Mouse (Mus musculus): ENCODE results near the gene Msantd1. TPM values are rescaled to one million over a fixed set of nuclear protein-coding genes. Genes with fewer than 3 reads are reported as not detected.

Msantd1 gene
- total RNA-seq, 2 experiments from 2014 or later: 0.39 to 0.60 TPM

DNA sequence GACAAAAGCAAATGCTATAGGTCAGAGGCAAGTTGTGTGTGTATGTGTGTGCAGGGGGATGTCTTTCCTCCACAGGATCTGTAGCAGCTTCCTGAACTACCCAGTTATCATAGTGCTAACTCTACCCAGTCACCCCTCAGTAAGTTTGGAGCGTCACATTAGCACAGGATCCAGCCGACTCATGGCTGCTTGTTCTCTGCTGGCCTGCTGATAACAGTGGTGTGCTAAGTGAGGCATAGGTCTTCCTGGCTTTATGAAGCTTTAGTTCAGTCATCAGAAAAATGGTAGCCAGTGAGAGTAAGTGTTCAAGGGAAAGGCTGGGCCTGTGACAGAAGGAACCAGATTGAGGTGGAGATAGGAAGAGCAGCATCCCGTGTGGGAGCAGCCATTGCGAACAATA lies 16.1 kb downstream of the Msantd1 start:
- DNase-seq: no peak
- intact Hi-C loops (cut with DNase I): no loop called here

GRCm38 (mm10) chr5:34924519-34924918 lies 16.7 kb downstream of the Msantd1 start:
- intact Hi-C loops (cut with DNase I): no loop called here
- no peak for DNase-seq

- intact Hi-C loops (cut with DNase I): no loop called here
- no peak for DNase-seq
Measured at GRCm38 (mm10) chr5:34927648-34928047, 19.8 kb downstream of the Msantd1 start.

DNA sequence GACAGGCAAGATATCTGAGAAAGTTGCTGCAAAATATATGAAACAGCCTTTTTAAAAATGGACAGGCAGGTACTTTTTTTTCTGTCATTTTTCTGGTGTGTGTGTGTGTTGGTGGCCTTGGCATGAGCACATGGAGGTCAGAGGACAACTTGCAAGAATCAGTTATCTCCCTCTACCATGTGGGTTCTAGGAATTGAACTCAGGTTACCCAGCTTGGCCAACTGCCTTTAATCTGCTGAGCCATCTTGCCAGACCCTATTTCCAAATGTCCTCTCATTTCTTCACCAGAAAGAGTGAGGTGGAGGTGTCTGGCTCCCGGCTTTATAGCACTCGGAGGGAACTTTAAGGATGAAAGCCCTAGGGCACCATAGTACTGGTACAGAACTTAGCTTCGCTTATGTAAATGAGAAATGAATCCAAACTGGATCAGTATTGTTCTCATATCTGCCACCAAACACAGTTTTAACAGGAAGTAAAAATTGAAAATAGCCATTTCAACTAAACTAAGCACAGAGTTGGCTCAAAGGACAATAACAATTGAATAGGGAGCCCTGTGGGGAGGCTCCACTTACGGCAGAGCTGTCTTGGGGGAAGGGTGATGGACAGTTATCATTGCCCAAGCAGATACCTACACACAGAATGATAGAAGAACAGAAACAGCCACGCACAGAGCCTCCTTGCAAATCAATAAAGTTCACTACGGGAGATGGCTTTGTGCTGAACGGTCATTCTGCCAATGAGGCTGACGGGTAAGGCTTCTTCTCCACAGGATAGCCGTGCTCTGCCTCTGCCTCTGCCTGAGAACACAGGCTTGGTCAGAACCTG lies 22.6 kb downstream of the Msantd1 start:
- DNase-seq: no peak
- intact Hi-C loops (cut with DNase I): no loop called here

DNA sequence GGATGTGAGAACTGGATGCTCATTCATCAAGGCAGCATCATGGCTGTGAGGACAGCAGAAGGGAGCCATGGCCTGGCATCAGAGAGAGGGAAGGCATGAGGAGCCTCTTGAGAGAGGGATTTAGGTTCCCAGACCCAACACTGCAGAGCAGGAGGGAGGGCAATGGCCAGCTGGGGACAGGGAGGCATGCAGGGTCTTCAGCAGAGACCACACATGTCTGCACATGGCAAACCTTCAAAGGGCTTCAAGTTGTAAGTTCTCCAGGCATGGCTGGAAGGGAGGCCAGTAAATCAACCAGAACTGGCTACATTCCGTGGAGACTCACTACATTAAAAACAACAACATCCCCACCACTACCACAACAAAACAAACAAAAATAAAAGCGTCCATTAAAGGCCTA lies 23.3 kb downstream of the Msantd1 start:
- intact Hi-C loops (cut with DNase I): no loop called here

GRCm38 (mm10) chr5:34931516-34932457 lies 24.0 kb downstream of the Msantd1 start:
- DNase-seq: peak in 1 of 2 experiments; percentile 34
- intact Hi-C loops (cut with DNase I): no loop called here

More for the DNA sequence above, 23.3 kb downstream of the Msantd1 start:
- DNase-seq: no peak

- no peak for DNase-seq
Measured at GRCm38 (mm10) chr5:34932458-34932806, 24.6 kb downstream of the Msantd1 start.

GRCm38 (mm10) chr5:34933461-34933860 lies 25.6 kb downstream of the Msantd1 start:
- DNase-seq: no peak
- intact Hi-C loops (cut with DNase I): no loop called here

More at GRCm38 (mm10) chr5:34932458-34932806, 24.6 kb downstream of the Msantd1 start:
- intact Hi-C loops (cut with DNase I): no loop called here

DNA sequence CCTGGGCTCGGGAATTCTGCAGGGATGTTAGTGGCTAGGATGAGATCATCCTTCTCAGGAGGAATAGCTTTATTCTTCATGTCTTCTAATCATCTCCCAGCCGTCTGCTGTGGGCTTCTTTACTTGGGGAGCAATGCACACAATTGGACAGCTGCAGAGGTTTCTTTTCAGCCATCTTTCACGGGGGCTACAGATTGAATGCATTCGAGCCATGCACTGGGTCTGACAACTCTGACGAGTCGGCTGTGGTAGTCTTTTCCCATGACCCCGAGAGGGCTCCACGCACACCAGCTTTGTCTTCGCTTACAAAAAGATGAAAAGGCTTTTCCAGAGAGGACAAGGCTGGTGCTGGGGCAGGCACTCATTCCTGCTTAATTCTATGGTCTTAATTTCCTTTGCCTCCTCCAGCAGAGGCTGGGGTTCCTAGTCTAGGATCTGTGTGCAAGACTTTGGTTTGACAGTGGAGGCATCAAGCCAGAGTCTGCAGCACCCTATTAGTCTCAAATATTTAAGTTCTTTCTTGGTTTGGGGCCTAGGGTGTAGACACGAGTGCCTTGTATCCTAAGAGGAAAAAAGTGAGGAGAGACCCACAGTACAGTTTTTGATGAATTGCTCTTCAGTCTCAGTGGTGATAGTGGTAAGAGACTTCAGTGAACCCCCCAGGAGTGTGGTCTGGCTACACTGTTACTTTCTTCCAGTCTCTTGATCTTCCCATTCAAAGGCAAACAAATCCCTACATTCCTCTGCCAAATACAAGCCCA lies 34.1 kb downstream of the Msantd1 start:
- intact Hi-C loops (cut with DNase I): no loop called here
- no peak for DNase-seq

DNA sequence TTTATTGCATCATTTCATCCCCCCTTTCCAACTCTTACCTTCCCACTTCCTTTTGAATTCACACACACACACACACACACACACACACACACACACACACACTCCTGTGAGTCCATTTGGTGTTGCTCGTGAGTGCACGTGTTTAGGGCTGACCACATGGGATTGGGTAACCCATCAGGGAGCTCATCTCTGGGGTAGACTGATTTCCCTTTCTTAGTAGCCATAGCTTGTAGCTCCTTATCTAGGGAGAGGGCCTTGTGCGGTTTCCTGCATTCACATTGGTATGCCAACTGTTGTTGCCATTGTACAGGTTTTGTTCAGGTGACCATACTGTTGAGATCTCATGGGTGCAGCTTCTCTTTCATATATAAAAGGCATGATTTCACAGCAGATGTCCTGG lies 35.6 kb downstream of the Msantd1 start:
- intact Hi-C loops (cut with DNase I): no loop called here
- DNase-seq: no peak

GRCm38 (mm10) chr5:34948861-34949760 lies 41.3 kb downstream of the Msantd1 start, which contains the start of gene Rgs12:
Gene Rgs12 (plus strand): TSS chr5:34949445.
- intact Hi-C loops (cut with DNase I): no loop called here

GRCm38 (mm10) chr5:34949769-34950211 lies 42.0 kb downstream of the Msantd1 start:
- intact Hi-C loops (cut with DNase I): loop anchor here (2.0 kb wide), 1 partner anchor 17 kb away; no protein-coding TSS in a partner anchor
- DNase-seq: no peak

More at GRCm38 (mm10) chr5:34948861-34949760, 41.3 kb downstream of the Msantd1 start, which contains the start of gene Rgs12:
- peak; percentile 85 to 89 for DNase-seq

DNA sequence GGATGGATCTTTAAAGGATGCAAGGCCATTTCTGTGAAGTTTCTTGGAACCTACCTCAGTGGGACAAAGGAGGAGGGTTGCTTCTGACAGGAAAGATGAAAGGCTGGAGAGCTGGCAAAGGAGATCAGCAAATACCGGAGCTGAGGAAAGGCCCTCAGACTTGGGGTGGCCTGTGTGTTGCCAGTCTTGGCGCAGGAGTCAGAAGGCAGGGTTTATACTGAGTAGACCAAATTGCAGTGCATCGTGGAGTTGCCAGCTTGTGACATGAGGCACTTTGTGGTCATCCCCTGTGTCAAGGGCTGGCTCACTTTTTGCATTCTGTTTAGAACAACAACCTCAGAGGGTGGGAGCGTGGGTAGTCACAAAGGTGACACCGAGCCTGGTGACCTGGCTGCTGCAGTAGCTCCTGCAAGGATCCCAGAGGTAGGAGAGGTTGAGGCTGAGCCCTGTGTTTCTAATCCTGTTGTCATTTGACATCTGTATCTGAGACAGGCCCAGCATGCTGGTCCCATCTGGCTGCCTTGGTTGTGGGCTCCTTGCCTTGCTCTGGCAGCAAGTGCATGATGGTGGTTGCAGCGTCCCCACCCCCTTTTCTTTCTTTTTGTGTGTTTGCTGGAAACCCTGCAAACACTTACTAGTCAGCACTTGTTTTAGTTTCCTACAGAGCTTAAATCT lies 42.8 kb downstream of the Msantd1 start:
- intact Hi-C loops (cut with DNase I): loop anchor here (2.0 kb wide), 1 partner anchor 16 kb away; no protein-coding TSS in a partner anchor
- no peak for DNase-seq

DNA sequence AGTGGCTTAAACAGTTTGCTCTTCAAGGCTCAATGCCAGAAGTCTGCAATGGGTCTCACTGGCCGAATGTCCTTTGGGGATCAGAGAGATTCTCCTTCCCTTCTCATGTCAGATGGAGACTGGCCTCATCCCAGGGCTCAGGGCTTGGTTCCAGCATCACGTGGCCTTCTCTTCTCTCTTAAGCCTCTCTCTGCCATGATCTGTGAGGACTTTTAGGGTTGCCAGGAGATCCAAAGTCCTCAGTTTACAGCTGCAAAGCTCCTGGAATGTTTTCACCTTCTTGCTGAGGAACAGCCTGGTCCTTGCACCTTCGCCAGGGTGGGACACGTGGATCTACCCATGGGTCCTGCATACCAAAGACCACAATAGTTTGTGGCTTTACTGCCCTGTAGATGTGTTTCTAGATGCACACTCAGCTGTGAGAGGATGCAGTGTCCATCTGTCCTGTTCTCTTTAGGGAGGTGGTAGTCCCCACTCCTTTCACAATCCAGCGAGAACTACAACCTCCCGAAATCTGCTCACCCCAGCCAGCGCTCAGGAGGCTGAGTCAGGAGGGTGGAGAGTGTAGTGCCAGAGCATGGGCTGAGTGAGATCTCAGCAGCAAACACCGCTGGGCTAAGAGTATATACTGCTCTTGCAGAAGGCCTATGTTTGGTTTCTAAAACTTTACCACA lies 43.5 kb downstream of the Msantd1 start:
- intact Hi-C loops (cut with DNase I): loop anchor here (2.0 kb wide), 1 partner anchor 16 kb away; no protein-coding TSS in a partner anchor
- peak in 1 of 2 experiments; percentile 58 for DNase-seq

- intact Hi-C loops (cut with DNase I): no loop called here
- no peak for DNase-seq
Measured at GRCm38 (mm10) chr5:34954508-34954907, 46.7 kb downstream of the Msantd1 start.

DNA sequence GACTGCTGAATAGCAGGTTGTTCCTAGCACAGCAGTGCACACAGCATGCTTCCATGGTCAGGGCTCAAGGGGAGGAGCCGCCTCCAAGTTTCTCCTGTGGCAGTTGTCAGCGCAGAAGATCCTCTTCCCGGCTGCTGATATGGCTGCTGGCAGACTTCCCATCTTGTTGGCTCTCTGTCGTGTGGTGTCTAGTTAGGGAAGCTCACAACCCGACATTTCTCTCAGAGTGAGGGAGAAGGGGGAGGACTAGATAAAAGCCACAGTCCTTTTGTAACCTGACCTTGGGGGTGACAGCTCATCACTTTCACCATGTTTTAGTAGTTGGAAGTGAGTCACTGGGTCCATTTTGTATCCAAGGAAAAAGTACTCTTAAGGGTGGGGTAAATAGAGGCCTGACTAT lies 47.8 kb downstream of the Msantd1 start:
- intact Hi-C loops (cut with DNase I): no loop called here
- peak in 1 of 2 experiments; percentile 34 for DNase-seq

DNA sequence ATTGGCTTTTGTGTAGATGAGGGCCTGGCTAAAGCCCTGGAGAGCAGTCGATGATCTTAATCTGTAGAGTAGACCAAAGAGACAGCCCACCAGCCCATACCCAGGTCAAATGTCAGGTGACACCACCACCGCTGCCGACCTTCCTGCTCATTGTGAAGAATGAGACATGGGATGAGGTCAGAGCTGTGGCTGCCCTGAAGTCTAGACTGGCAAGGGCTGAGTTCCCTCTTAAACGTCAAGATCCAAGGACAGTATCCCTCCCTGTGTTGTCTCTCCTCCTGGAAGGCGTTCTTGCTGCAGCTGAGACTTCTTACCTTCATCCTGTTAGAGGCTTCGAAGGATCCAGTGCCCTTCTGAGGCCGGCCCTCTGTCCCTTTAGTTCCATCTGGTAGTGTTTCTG lies 48.3 kb downstream of the Msantd1 start:
- intact Hi-C loops (cut with DNase I): no loop called here
- DNase-seq: no peak

DNA sequence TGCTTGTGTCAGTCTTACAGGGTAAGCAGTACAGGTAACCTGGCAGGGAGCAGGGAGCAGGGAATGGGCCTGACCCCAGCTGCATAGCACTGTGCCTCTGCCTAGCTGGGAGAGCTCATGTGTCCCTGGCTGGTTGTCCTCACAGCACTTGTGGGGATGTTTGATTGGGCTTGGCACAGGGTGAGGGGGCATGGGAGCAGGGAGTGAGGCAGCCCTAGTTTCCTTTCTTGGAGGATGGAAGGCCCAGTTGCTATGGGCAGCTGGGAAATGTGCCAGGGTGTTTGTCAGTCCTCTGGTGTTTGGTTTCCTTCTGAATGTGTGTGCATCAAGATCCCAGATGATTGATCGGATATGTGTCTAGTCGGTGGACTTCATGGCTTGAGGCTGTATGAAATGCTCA lies 49.2 kb downstream of the Msantd1 start:
- intact Hi-C loops (cut with DNase I): no loop called here
- DNase-seq: no peak
